Mouse (Mus musculus): ENCODE data around the gene Gm28047. TPM values are rescaled to one million over a fixed set of nuclear protein-coding genes. Genes with fewer than 3 reads are reported as not detected.

Gene Gm28047
- total and polyA plus RNA-seq, 3 experiments: 0.36 to 1.3 TPM; not detected in 1

GRCm38 (mm10) chr15:102592674-102593073, 32.2 kb downstream of the Gm28047 start:
- H3K36me3 ChIP-seq (ENCODE audit: control insufficient read depth, insufficient read depth, low read length): peaks cover 32% of the 10 kb centered on the region
- intact Hi-C loops (cut with DNase I): loop anchor here (5.0 kb wide), 1 partner anchor 80 kb away; the partner anchor contains the start of gene Atp5g2
- H3K4me3 ChIP-seq: no peak overlapping the region
- H3K9ac ChIP-seq (ENCODE audit: low read depth, low read length): no peak overlapping the region
- no peak overlapping the region for H3K27ac ChIP-seq
- H3K27me3 ChIP-seq (ENCODE audit: control insufficient read depth, insufficient read depth, low read length): no peaks in the 10 kb centered on the region
- H3K79me2 ChIP-seq (replicated peaks; ENCODE audit: control insufficient read depth, insufficient read depth, low read length): no peaks in the 10 kb centered on the region
- H3K4me1 ChIP-seq (ENCODE audit: control insufficient read depth, insufficient read depth, low read length): peaks cover 7% of the 10 kb centered on the region
- 16% methylated on average over 1 of the region's 1 CpGs for WGBS
- TF ChIP-seq EP300 (IDR thresholded peaks at IDR 0.05; ENCODE audit: insufficient read depth, low read depth, low read length) (no peak), POLR2A (IDR thresholded peaks at IDR 0.05; ENCODE audit: insufficient read depth, low read depth, low read length) (no peak), CTCF (IDR thresholded peaks at IDR 0.05) (peak; percentile 73)
- no peak for DNase-seq

GRCm38 (mm10) chr15:102590567-102590966, 34.3 kb downstream of the Gm28047 start:
- Histone ChIP-seq H3K79me2 (replicated peaks; ENCODE audit: control insufficient read depth, insufficient read depth, low read length) (no peaks in the 10 kb centered on the region), H3K4me3 (no peak overlapping the region), H3K36me3 (ENCODE audit: control insufficient read depth, insufficient read depth, low read length) (peaks cover 36% of the 10 kb centered on the region), H3K27me3 (ENCODE audit: control insufficient read depth, insufficient read depth, low read length) (no peaks in the 10 kb centered on the region), H3K4me1 (ENCODE audit: control insufficient read depth, insufficient read depth, low read length) (peaks cover 4% of the 10 kb centered on the region), H3K27ac (peak overlapping the region; percentile 39), H3K9ac (ENCODE audit: low read depth, low read length) (no peak overlapping the region)
- intact Hi-C loops (cut with DNase I): loop anchor here (5.0 kb wide), 1 partner anchor 82 kb away; the partner anchor contains the start of gene Atp5g2
- no peak for DNase-seq
- TF ChIP-seq CTCF (IDR thresholded peaks at IDR 0.05) (no peak), EP300 (IDR thresholded peaks at IDR 0.05; ENCODE audit: insufficient read depth, low read depth, low read length) (no peak), POLR2A (IDR thresholded peaks at IDR 0.05; ENCODE audit: insufficient read depth, low read depth, low read length) (no peak)
- WGBS: 46% methylated on average over 1 of the region's 1 CpGs

GRCm38 (mm10) chr15:102589826-102590225, 35.0 kb downstream of the Gm28047 start:
- H3K79me2 ChIP-seq (replicated peaks; ENCODE audit: control insufficient read depth, insufficient read depth, low read length): no peaks in the 10 kb centered on the region
- H3K36me3 ChIP-seq (ENCODE audit: control insufficient read depth, insufficient read depth, low read length): peaks cover 30% of the 10 kb centered on the region
- no peak for DNase-seq
- H3K27me3 ChIP-seq (ENCODE audit: control insufficient read depth, insufficient read depth, low read length): no peaks in the 10 kb centered on the region
- intact Hi-C loops (cut with DNase I): loop anchor here (5.0 kb wide), 1 partner anchor 82 kb away; the partner anchor contains the start of gene Atp5g2
- H3K27ac ChIP-seq: peak overlapping the region; percentile 39
- WGBS: 96% methylated on average over 8 of the region's 8 CpGs
- H3K9ac ChIP-seq (ENCODE audit: low read depth, low read length): no peak overlapping the region
- no peak for TF ChIP-seq EP300 (IDR thresholded peaks at IDR 0.05; ENCODE audit: insufficient read depth, low read depth, low read length)
- no peak for TF ChIP-seq POLR2A (IDR thresholded peaks at IDR 0.05; ENCODE audit: insufficient read depth, low read depth, low read length)
- no peak for TF ChIP-seq CTCF (IDR thresholded peaks at IDR 0.05)
- no peak overlapping the region for H3K4me3 ChIP-seq
- H3K4me1 ChIP-seq (ENCODE audit: control insufficient read depth, insufficient read depth, low read length): peaks cover 1% of the 10 kb centered on the region

- Histone ChIP-seq H3K27ac (no peak overlapping the region), H3K4me1 (ENCODE audit: control insufficient read depth, insufficient read depth, low read length) (peaks cover 3% of the 10 kb centered on the region), H3K79me2 (replicated peaks; ENCODE audit: control insufficient read depth, insufficient read depth, low read length) (peaks cover 6% of the 10 kb centered on the region), H3K9ac (ENCODE audit: low read depth, low read length) (no peak overlapping the region), H3K27me3 (ENCODE audit: control insufficient read depth, insufficient read depth, low read length) (no peaks in the 10 kb centered on the region), H3K4me3 (no peak overlapping the region), H3K36me3 (ENCODE audit: control insufficient read depth, insufficient read depth, low read length) (peaks cover 12% of the 10 kb centered on the region)
- no peak for DNase-seq
- 93% methylated on average over 5 of the region's 5 CpGs for WGBS
- intact Hi-C loops (cut with DNase I): no loop called here
- TF ChIP-seq CTCF (IDR thresholded peaks at IDR 0.05): no peak
- TF ChIP-seq POLR2A (IDR thresholded peaks at IDR 0.05; ENCODE audit: insufficient read depth, low read depth, low read length): no peak
- no peak for TF ChIP-seq EP300 (IDR thresholded peaks at IDR 0.05; ENCODE audit: insufficient read depth, low read depth, low read length)
Measured at GRCm38 (mm10) chr15:102585501-102585900, 39.4 kb downstream of the Gm28047 start.

- 56% methylated on average over 8 of the region's 8 CpGs for WGBS
- Histone ChIP-seq H3K4me1 (ENCODE audit: control insufficient read depth, insufficient read depth, low read length) (peaks cover 3% of the 10 kb centered on the region), H3K27me3 (ENCODE audit: control insufficient read depth, insufficient read depth, low read length) (no peaks in the 10 kb centered on the region), H3K36me3 (ENCODE audit: control insufficient read depth, insufficient read depth, low read length) (peaks cover 7% of the 10 kb centered on the region), H3K4me3 (no peak overlapping the region), H3K79me2 (replicated peaks; ENCODE audit: control insufficient read depth, insufficient read depth, low read length) (peaks cover 6% of the 10 kb centered on the region), H3K9ac (ENCODE audit: low read depth, low read length) (no peak overlapping the region), H3K27ac (peak overlapping the region; percentile 40)
- intact Hi-C loops (cut with DNase I): no loop called here
- no peak for DNase-seq
- TF ChIP-seq CTCF (IDR thresholded peaks at IDR 0.05): no peak
- no peak for TF ChIP-seq POLR2A (IDR thresholded peaks at IDR 0.05; ENCODE audit: insufficient read depth, low read depth, low read length)
- no peak for TF ChIP-seq EP300 (IDR thresholded peaks at IDR 0.05; ENCODE audit: insufficient read depth, low read depth, low read length)
Measured at GRCm38 (mm10) chr15:102583708-102584383, 41.0 kb downstream of the Gm28047 start.

GRCm38 (mm10) chr15:102581205-102581604, 43.7 kb downstream of the Gm28047 start:
- Histone ChIP-seq H3K9ac (ENCODE audit: low read depth, low read length) (no peak overlapping the region), H3K36me3 (ENCODE audit: control insufficient read depth, insufficient read depth, low read length) (peaks cover 3% of the 10 kb centered on the region), H3K4me3 (no peak overlapping the region), H3K27me3 (ENCODE audit: control insufficient read depth, insufficient read depth, low read length) (no peaks in the 10 kb centered on the region), H3K27ac (no peak overlapping the region), H3K4me1 (ENCODE audit: control insufficient read depth, insufficient read depth, low read length) (peaks cover 2% of the 10 kb centered on the region), H3K79me2 (replicated peaks; ENCODE audit: control insufficient read depth, insufficient read depth, low read length) (peaks cover 6% of the 10 kb centered on the region)
- 73% methylated on average over 1 of the region's 1 CpGs for WGBS
- DNase-seq: no peak
- TF ChIP-seq EP300 (IDR thresholded peaks at IDR 0.05; ENCODE audit: insufficient read depth, low read depth, low read length) (no peak), CTCF (IDR thresholded peaks at IDR 0.05) (no peak), POLR2A (IDR thresholded peaks at IDR 0.05; ENCODE audit: insufficient read depth, low read depth, low read length) (no peak)
- intact Hi-C loops (cut with DNase I): no loop called here
